Mouse (Mus musculus): Measurements from ENCODE around the gene Trim24.
"Not testable (repeated sequence)": the region's sequence is repeated elsewhere in the genome, so short reads cannot be mapped to it uniquely, and the experiment has no call there.

Trim24 gene

DNA sequence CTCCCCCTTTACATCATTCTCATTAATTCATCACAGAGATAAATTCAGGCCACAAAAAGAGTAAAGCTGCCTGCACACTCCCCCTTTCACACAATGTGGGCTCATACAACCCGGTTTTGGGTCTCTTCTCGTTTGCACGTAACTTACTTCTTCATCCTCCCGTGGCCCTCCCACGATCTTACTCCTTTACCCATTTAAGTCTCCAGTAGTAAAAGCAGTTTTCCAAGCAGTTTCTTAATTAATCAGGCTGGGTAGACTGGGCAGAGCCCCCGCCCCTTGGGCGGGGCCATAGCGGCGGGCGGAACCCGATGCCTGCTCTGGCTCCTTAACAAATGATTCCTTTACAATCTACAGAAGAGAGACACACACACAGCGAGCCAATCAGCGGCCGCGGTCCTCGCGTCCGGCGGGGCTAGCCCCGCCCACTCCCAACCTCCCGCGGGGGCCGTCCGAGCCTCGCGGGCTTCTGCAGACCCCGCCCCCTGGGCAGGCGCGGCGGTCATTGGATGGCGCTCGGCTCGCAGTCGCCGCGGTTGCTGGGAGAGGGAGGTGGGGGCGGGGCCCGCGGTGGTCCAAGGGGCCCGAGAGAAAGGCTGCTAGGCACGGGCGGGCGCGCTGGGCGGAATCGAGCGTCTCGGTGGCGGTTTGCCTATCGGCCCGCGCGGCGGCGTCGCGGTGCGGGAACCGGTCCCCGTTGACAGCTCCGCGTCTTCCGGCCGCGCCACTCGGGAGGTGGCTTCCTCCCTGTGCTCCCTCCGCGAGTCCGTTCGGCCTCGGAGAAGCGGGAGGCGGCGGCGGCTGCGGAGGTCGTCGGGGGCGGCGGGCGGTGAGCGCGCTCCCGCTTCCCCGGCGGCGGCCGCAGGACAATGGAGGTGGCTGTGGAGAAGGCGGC lies at the start of gene Trim24:
Gene Trim24 (plus strand): TSS at position 567 of the 892 bp plus-strand sequence.
- DNase-seq (ENCODE audit: low spot score): peak; percentile 88

- no peak for DNase-seq (ENCODE audit: low spot score)
Measured at GRCm38 (mm10) chr6:37821531-37822051, 49.0 kb upstream of the Trim24 start.

DNA sequence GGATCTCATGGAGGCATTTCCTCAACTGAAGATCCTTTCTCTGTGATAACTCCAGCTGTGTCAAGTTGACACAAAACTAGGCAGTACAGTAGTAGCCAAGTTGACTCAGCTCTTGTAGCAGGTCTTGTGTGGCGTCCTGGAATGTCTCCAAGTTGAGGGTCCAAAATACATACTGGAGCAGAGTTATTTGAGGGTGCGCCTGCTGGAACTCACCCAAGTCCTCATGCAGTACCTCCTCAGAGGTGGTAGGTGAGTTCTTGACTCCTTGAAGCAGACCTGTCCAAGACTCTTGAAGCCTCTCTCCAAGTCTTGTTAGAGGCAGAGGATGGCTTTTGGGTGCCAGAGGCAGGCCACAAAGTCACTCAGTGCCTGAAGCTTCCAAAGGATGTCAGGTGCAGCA lies 48.2 kb upstream of the Trim24 start:
- DNase-seq (ENCODE audit: low spot score): no peak

DNA sequence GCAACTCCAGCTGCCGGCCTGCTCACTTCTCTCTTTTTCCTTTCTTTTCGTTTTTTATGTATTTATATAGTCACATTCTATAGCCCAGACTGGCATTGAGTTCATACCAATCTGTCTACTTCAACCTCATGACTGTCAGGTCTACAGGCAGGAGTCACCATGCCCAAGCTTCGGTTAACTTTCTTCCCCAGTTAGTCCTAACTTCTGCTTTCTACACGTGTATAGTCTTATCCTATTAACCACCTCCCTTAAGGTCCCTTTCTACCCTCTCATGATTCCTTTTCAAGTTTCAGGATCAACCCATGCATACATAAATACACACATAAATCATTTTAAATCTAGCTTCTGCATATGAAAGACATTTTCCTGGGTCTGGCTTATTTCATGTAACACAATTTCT lies 46.9 kb upstream of the Trim24 start:
- DNase-seq (ENCODE audit: low spot score): no peak

GRCm38 (mm10) chr6:37825331-37826115 lies 45.1 kb upstream of the Trim24 start:
- DNase-seq (ENCODE audit: low spot score): not testable (repeated sequence)

GRCm38 (mm10) chr6:37828955-37829354 lies 41.7 kb upstream of the Trim24 start:
- DNase-seq (ENCODE audit: low spot score): no peak

- no peak for DNase-seq (ENCODE audit: low spot score)
Measured at GRCm38 (mm10) chr6:37829631-37830030, 41.0 kb upstream of the Trim24 start.

DNA sequence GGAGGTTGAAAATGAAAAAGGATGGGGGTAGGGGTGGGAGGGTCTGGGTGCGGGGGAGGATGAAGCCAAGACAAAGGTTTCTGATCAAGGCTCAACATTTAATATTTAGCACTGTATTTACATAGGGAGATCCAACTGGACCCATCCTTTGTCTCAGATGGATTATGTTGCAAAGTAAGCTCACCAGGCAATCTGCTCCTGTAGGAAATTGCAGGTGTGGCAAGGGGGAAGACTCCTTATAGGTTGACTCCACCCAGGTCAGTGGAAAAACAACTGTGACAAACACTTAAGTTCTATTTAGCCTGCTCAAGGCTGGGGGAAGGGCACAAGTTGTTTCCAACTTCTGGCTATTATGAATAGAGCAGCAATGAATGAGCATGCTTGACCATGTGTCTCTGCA lies 36.9 kb upstream of the Trim24 start:
- DNase-seq (ENCODE audit: low spot score): no peak

GRCm38 (mm10) chr6:37836951-37837565 lies 33.6 kb upstream of the Trim24 start:
- not testable (repeated sequence) for DNase-seq (ENCODE audit: low spot score)

DNA sequence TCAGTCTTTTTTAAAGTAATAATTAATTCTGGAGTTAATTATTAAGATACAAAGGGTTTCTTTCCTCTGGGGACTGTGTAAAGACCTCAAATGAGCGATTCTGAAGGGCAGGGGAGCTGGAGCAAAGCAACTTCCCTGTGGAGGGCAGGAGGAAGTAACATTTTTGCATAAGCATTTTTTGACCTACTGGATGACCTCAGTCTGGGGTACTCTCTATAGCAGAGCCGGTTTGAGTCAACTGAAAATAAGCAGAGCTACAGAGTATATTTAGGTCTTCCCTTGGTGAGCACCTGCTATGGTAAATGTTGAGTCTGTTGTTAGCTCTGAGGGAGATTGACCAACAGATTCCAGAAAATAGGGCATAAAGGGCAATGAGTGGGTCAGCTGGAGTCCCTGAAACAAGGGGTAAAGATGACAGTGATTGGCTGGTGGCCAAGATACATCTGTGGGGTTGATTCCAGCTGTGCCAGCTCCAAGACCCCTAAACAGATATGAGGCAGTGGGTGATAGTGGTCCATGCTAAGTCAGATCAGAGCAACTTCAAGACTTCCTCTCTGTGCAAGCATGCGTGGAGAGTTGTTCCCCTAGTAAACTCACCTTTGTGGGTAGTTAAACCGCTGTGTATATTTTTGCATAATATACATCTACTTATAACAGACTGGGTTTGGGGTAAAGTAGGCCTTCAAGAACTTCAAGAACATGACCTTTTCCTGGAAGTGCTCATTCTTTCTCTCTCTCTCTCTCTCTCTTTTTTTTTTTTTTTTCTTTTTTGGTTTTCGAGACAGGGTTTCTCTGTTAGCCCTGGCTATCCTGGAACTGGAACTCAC lies 27.6 kb upstream of the Trim24 start:
- DNase-seq (ENCODE audit: low spot score): no peak

DNA sequence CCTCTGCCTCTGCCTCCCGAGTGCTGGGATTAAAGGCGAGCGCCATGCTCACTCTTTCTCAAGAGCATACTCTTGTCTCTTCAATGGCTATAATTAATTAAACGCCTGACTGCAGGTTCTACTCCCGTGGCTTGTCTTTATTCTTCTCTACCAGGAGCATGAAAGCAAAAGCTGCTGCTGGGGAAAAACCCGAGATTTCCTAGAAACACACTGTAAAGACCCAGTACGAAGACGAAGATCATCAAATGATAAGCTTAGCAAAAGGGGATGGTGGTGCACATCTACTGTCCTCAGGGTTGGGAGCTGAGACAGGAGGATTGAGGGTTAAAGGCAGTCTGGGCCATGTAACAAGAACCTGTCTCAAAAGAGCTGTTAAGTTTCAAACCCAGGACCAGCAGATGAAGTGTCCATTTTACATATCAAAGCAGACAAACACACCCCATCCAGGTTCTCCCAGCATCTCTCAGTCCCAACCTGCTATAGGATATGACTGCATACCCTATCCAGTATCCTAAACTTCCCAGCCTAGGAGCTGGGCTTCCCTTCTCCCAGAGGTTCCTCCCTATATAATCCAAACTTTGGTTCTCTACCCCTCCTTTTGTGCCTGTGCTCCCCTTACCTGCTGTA lies 26.9 kb upstream of the Trim24 start:
- no peak for DNase-seq (ENCODE audit: low spot score)

DNA sequence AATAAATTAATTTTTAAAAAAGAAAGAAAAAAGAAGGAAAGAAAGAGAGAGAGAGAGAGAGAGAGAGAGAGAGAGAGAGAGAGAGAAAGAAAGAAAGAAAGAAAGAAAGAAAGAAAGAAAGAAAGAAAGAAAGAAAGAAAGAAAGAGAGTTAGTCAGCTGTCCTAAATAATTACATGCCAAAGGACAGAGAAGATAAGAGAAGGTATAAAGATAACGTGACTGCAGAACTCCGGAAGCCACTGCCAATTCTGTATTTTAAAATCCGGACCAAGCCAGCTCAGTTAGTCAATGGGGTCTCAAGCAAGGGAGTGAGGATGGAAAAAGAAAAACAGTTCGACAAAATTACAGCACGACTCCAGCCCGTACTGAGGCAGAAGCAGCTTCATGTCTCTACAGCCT lies 25.7 kb upstream of the Trim24 start:
- not testable (repeated sequence) for DNase-seq (ENCODE audit: low spot score)

- not testable (repeated sequence) for DNase-seq (ENCODE audit: low spot score)
Measured at GRCm38 (mm10) chr6:37847531-37847930, 23.1 kb upstream of the Trim24 start.

GRCm38 (mm10) chr6:37851352-37851751 lies 19.3 kb upstream of the Trim24 start:
- DNase-seq (ENCODE audit: low spot score): no peak

- DNase-seq (ENCODE audit: low spot score): no peak
Measured at GRCm38 (mm10) chr6:37853289-37853688, 17.3 kb upstream of the Trim24 start.

- no peak for DNase-seq (ENCODE audit: low spot score)
Measured at GRCm38 (mm10) chr6:37855384-37855783, 15.2 kb upstream of the Trim24 start.

DNA sequence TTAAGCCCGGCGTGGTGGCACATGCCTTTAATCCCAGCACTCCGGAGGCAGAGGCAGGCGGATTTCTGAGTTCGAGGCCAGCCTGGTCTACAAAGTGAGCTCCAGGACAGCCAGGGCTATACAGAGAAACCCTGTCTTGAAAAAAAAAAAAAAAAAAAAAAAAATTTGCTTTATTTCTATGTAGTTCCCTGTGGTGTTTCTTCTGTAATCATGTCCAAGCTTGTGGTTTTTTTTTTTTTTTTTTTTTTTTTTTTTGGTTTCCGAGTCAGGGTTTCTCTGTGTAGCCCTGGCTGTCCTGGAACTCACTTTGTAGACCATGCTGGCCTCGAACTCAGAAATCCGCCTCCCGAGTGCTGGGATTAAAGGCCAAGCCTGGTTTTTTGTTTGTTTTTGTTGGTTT lies 14.3 kb upstream of the Trim24 start:
- DNase-seq (ENCODE audit: low spot score): not testable (repeated sequence)

DNA sequence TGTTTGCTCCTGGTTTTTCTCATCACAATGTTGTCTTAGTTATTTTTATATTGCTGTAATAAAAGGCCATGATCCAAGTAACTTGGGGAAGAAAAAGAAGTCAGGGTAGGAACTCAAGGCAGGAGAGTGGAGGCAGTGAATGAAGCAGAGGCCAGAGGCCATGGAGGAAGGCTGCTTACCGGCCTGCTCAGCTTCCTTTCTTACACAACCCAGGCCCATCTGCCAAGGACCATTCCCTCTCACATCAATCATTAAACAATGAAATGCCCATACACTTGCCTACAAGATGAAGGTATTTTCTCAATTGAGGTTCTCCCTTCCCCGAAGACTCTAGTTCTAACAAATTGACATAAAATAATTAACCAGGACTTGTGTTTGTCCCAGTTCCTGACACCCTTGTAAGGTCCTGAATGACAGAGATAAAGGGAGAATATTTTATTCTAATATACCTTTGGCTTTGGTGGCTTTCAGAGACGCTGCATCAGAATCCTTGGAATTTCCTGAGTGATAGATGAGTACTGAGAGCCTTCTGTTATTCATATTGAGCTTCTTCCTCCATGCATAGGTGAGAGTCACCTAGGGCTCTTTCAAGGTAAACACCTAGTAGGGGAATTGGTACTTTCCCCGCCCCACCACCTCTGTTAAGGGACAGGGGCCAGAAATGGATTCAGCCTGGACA lies 13.3 kb upstream of the Trim24 start:
- DNase-seq (ENCODE audit: low spot score): no peak

DNA sequence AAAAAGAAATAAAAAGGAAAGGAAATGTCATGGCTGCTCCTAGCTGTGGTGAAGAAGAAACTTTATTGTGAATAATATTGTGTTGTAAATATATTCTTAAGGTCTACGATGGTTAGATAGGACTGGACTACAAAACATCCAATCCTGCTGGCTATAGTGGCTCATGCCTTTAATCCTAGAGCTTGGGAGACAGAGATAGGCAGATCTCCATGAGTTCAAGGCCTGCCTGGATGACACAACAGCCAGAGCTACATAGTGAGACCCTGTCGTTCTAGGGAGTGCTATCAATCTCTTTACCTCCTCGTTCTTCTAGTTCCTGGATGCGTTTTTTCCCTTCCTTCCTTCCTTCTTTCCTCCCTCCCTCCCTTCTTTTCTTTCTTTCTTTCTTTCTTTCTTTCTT lies 12.5 kb upstream of the Trim24 start:
- no peak for DNase-seq (ENCODE audit: low spot score)

DNA sequence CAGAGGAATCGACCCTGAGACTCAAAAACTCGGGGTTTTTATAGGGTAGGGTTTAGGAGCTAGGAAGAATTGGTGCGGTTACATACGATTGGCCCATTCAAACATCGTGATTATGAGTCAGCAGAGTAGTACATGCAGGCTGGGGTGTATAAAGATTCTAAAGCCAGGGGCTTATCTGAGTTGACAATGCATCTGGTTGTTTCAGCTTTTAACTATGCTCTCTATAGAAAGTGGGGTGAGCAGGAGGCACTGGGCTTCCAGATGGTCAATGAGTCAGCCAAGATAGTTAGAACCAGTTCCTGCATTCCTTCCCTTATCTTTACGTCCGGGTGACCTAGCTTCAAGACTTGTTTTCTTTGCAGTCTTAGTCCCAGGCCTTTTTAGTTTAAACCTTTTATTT lies 7.7 kb upstream of the Trim24 start:
- no peak for DNase-seq (ENCODE audit: low spot score)
